Mouse (Mus musculus) embryonic facial prominence, embryonic 14.5 days (tissue): ENCODE results near the gene Rps6ka2. TPM values are rescaled to one million over a fixed set of nuclear protein-coding genes. Genes with fewer than 3 reads are reported as not detected.
"Not testable (repeated sequence)": the region's sequence is repeated elsewhere in the genome, so short reads cannot be mapped to it uniquely, and the experiment has no call there.

Source experiments
- ATAC-seq: fragments of 200-750 bp; cut with Nextera tagmentation; 2 replicates; pipeline ENCODE4 v1.8.0; 2017; ENCODE audit warnings: low read depth, moderate number of reproducible peaks, moderate TSS enrichment
- DNase-seq: peaks from one replicate; pipeline ENCODE4 v3.0.0-alpha.2; 2015; ENCODE audit warnings: low spot score
- H3K27ac ChIP-seq: fragments of 300-500 bp; sonication (generic); replicated peaks from 2 replicates; pipeline ENCODE4 v1.5.1; 2014; ENCODE audit warnings: low read depth, mild to moderate bottlenecking, low read length, moderate library complexity
- H3K27me3 ChIP-seq: fragments of 300-500 bp; sonication (generic); replicated peaks from 2 replicates; pipeline ENCODE4 v1.6.1; 2014; ENCODE audit warnings: low read length; ENCODE audit not compliant: control insufficient read depth, insufficient read depth
- H3K36me3 ChIP-seq: fragments of 300-500 bp; sonication (generic); 2 replicates; pipeline ENCODE4 v1.6.1; 2014; ENCODE audit warnings: low read length, mixed read lengths; ENCODE audit not compliant: control insufficient read depth, insufficient read depth
- H3K4me1 ChIP-seq: fragments of 300-500 bp; sonication (generic); 2 replicates; pipeline ENCODE4 v1.6.1; 2014; ENCODE audit warnings: antibody characterized with exemption, low read length; ENCODE audit not compliant: control insufficient read depth, insufficient read depth
- H3K4me2 ChIP-seq: fragments of 300-500 bp; sonication (generic); 2 replicates; pipeline ENCODE4 v1.6.1; 2014; ENCODE audit warnings: low read depth, mild to moderate bottlenecking, low read length, moderate library complexity, mixed read lengths
- H3K4me3 ChIP-seq: fragments of 300-500 bp; sonication (generic); 2 replicates; pipeline ENCODE4 v1.5.1; 2014; ENCODE audit warnings: low read depth, mild to moderate bottlenecking, low read length
- H3K9ac ChIP-seq: fragments of 300-500 bp; sonication (generic); 2 replicates; pipeline ENCODE4 v1.6.1; 2014; ENCODE audit warnings: low read depth, mild to moderate bottlenecking, low read length, moderate library complexity, mixed read lengths
- H3K9me3 ChIP-seq: fragments of 300-500 bp; sonication (generic); 2 replicates; pipeline ENCODE4 v1.6.1; 2016; ENCODE audit warnings: low read length; ENCODE audit not compliant: control insufficient read depth
- WGBS: fragments of 180-500 bp; shearing (Covaris S2); extraction: QIAGEN DNeasy Blood & Tissue Kit; methylation state at CpG from one replicate; pipeline ENCODE4 v1.1.7; 2014; 5-methylcytosine and 5-hydroxymethylcytosine counted together
- polyA plus RNA-seq: library from polyadenylated mRNA; unstranded; fragments of >200 nt; fragmentation: Nextera tagmentation; extraction: Ambion mirVana; gene quantifications from 2 replicates; pipeline ENCODE4 v1.2.1, GENCODE M21; 2014

Gene Rps6ka2
- polyA plus RNA-seq, 1 experiment from 2014 or later = 14.0 TPM

GRCm38 (mm10) chr17:7278702-7279242, 108.9 kb downstream of the Rps6ka2 start:
- no peaks in the 10 kb centered on the region for H3K27me3 ChIP-seq
- ATAC-seq = no peak

GRCm38 (mm10) chr17:7279251-7279650, 109.3 kb downstream of the Rps6ka2 start:
- Histone ChIP-seq H3K4me2 (no peak overlapping the region), H3K4me3 (no peak overlapping the region), H3K27me3 (no peaks in the 10 kb centered on the region), H3K9ac (no peak overlapping the region), H3K9me3 (no peaks in the 10 kb centered on the region), H3K4me1 (peaks cover 2% of the 10 kb centered on the region; the same call in 1 of the 2 replicates), H3K36me3 (peaks cover 15% of the 10 kb centered on the region; the same call in 1 of the 2 replicates), H3K27ac (no peak overlapping the region)
- 90% methylated on average over 9 of the region's 9 CpGs for WGBS
- no peak for ATAC-seq
- DNase-seq = no peak

More at GRCm38 (mm10) chr17:7278702-7279242, 108.9 kb downstream of the Rps6ka2 start:
- no peak for DNase-seq
- WGBS = 88% methylated on average over 15 of the region's 15 CpGs
- no peak overlapping the region for H3K4me3 ChIP-seq
- H3K27ac ChIP-seq = no peak overlapping the region
- no peak overlapping the region for H3K4me2 ChIP-seq
- H3K9me3 ChIP-seq = no peaks in the 10 kb centered on the region
- no peaks in the 10 kb centered on the region for H3K4me1 ChIP-seq
- H3K9ac ChIP-seq = no peak overlapping the region
- H3K36me3 ChIP-seq = peaks cover 15% of the 10 kb centered on the region; the same call in 1 of the 2 replicates

- peaks cover 10% of the 10 kb centered on the region; the same call in 1 of the 2 replicates for H3K36me3 ChIP-seq
- no peak overlapping the region for H3K9ac ChIP-seq
- H3K4me1 ChIP-seq = peaks cover 5% of the 10 kb centered on the region; the same call in 1 of the 2 replicates
- H3K27ac ChIP-seq = no peak overlapping the region
- no peaks in the 10 kb centered on the region for H3K27me3 ChIP-seq
- ATAC-seq (no peak), DNase-seq (peak; percentile 76)
- H3K9me3 ChIP-seq = no peaks in the 10 kb centered on the region
- H3K4me3 ChIP-seq = no peak overlapping the region
- 71% methylated on average over 8 of the region's 8 CpGs for WGBS
- no peak overlapping the region for H3K4me2 ChIP-seq
Observed at GRCm38 (mm10) chr17:7284297-7284910, 114.5 kb downstream of the Rps6ka2 start.

GRCm38 (mm10) chr17:7285292-7285691, 115.4 kb downstream of the Rps6ka2 start:
- Histone ChIP-seq H3K27me3 (no peaks in the 10 kb centered on the region), H3K4me2 (no peak overlapping the region), H3K4me3 (no peak overlapping the region), H3K9ac (no peak overlapping the region), H3K4me1 (peaks cover 5% of the 10 kb centered on the region; the same call in 1 of the 2 replicates), H3K27ac (no peak overlapping the region), H3K36me3 (peaks cover 10% of the 10 kb centered on the region; the same call in 1 of the 2 replicates), H3K9me3 (no peaks in the 10 kb centered on the region)
- DNase-seq (no peak), ATAC-seq (no peak)
- WGBS = 68% methylated on average over 12 of the region's 12 CpGs

- Histone ChIP-seq H3K4me1 (peaks cover 5% of the 10 kb centered on the region; the same call in 1 of the 2 replicates), H3K9me3 (no peaks in the 10 kb centered on the region), H3K27ac (no peak overlapping the region), H3K4me3 (no peak overlapping the region), H3K36me3 (peaks cover 10% of the 10 kb centered on the region; the same call in 1 of the 2 replicates), H3K27me3 (no peaks in the 10 kb centered on the region), H3K9ac (no peak overlapping the region), H3K4me2 (no peak overlapping the region)
- WGBS = 73% methylated on average over 11 of the region's 12 CpGs
- ATAC-seq (no peak), DNase-seq (no peak)
Observed at GRCm38 (mm10) chr17:7286422-7287050, 116.6 kb downstream of the Rps6ka2 start.

- DNase-seq = peak; percentile 41
- Histone ChIP-seq H3K4me3 (no peak overlapping the region), H3K36me3 (0 out of 2 replicates have a peak, but pooled peaks cover 2% of the 10 kb centered on the region), H3K9me3 (no peaks in the 10 kb centered on the region), H3K4me2 (no peak overlapping the region), H3K27me3 (no peaks in the 10 kb centered on the region), H3K9ac (no peak overlapping the region), H3K4me1 (no peaks in the 10 kb centered on the region), H3K27ac (no peak overlapping the region)
- ATAC-seq = peak; percentile 79
- 69% methylated on average over 11 of the region's 11 CpGs for WGBS
Observed at GRCm38 (mm10) chr17:7292012-7292684, 122.2 kb downstream of the Rps6ka2 start.

GRCm38 (mm10) chr17:7306278-7307196, 136.6 kb downstream of the Rps6ka2 start:
- not testable (repeated sequence) for H3K9ac ChIP-seq, H3K9me3 ChIP-seq, H3K4me1 ChIP-seq, H3K27ac ChIP-seq, H3K4me2 ChIP-seq, H3K4me3 ChIP-seq, DNase-seq, H3K27me3 ChIP-seq, H3K36me3 ChIP-seq
- 63% methylated on average over 7 of the region's 8 CpGs for WGBS
- peak; percentile 87 for ATAC-seq
